Mouse (Mus musculus) midbrain, embryonic 16.5 days (tissue): Measurements from ENCODE around the gene Cxcr5. TPM values are rescaled to one million over a fixed set of nuclear protein-coding genes. Genes with fewer than 3 reads are reported as not detected.
"Not testable (repeated sequence)": the region's sequence is repeated elsewhere in the genome, so short reads cannot be mapped to it uniquely, and the experiment has no call there.

Experiments
- ATAC-seq: fragments of 200-750 bp; cut with Nextera tagmentation; 2 replicates; pipeline ENCODE4 v1.8.0; 2017; ENCODE audit warnings: moderate TSS enrichment
- H3K27ac ChIP-seq: fragments of 300-500 bp; sonication (generic); 2 replicates; pipeline ENCODE4 v1.5.1; 2014; ENCODE audit warnings: mild to moderate bottlenecking, low read length, mixed read lengths
- H3K27me3 ChIP-seq: fragments of 300-500 bp; sonication (generic); 2 replicates; pipeline ENCODE4 v1.6.1; 2014; ENCODE audit warnings: low read depth, low read length, mixed read lengths; ENCODE audit not compliant: control insufficient read depth, insufficient read depth
- H3K36me3 ChIP-seq: fragments of 300-500 bp; sonication (generic); 2 replicates; pipeline ENCODE4 v1.6.1; 2014; ENCODE audit warnings: mild to moderate bottlenecking, low read length, moderate library complexity, mixed read lengths; ENCODE audit not compliant: control insufficient read depth, insufficient read depth
- H3K4me1 ChIP-seq: fragments of 300-500 bp; sonication (generic); 2 replicates; pipeline ENCODE4 v1.6.1; 2014; ENCODE audit warnings: mild to moderate bottlenecking, low read length, mixed read lengths; ENCODE audit not compliant: control insufficient read depth, insufficient read depth
- H3K4me2 ChIP-seq: fragments of 300-500 bp; sonication (generic); 2 replicates; pipeline ENCODE4 v1.6.1; 2014; ENCODE audit warnings: mild to moderate bottlenecking, low read length, mixed read lengths
- H3K4me3 ChIP-seq: fragments of 300-500 bp; sonication (generic); 2 replicates; pipeline ENCODE4 v1.5.1; 2014; ENCODE audit warnings: low read depth, mild to moderate bottlenecking, low read length, moderate library complexity, mixed read lengths
- H3K9ac ChIP-seq: fragments of 300-500 bp; sonication (generic); 2 replicates; pipeline ENCODE4 v1.6.1; 2014; ENCODE audit warnings: low read depth, low read length, mixed read lengths
- H3K9me3 ChIP-seq: fragments of 300-500 bp; sonication (generic); replicated peaks from 2 replicates; pipeline ENCODE4 v1.6.1; 2014; ENCODE audit warnings: mild to moderate bottlenecking, low read length, mixed read lengths; ENCODE audit not compliant: control insufficient read depth, poor library complexity, severe bottlenecking
- WGBS: fragments of 180-500 bp; shearing (Covaris S2); extraction: QIAGEN DNeasy Blood & Tissue Kit; methylation state at CpG from one replicate; pipeline ENCODE4 v1.1.7; 2014; 5-methylcytosine and 5-hydroxymethylcytosine counted together
- polyA plus RNA-seq: library from polyadenylated mRNA; unstranded; fragments of >200 nt; fragmentation: Nextera tagmentation; extraction: Ambion mirVana; gene quantifications from 2 replicates; pipeline ENCODE4 v1.2.1, GENCODE M21; 2015

Gene Cxcr5
- polyA plus RNA-seq, 1 experiment from 2014 or later, result not detected

GRCm38 (mm10) chr9:44579392-44579791 lies 17.7 kb upstream of the Cxcr5 start:
- Histone ChIP-seq H3K4me3 (no peak overlapping the region), H3K4me2 (no peak overlapping the region), H3K9me3 (no peaks in the 10 kb centered on the region), H3K27me3 (no peaks in the 10 kb centered on the region), H3K27ac (no peak overlapping the region), H3K36me3 (no peaks in the 10 kb centered on the region), H3K4me1 (no peaks in the 10 kb centered on the region), H3K9ac (no peak overlapping the region)
- 40% methylated on average over 6 of the region's 6 CpGs for WGBS
- no peak for ATAC-seq

DNA sequence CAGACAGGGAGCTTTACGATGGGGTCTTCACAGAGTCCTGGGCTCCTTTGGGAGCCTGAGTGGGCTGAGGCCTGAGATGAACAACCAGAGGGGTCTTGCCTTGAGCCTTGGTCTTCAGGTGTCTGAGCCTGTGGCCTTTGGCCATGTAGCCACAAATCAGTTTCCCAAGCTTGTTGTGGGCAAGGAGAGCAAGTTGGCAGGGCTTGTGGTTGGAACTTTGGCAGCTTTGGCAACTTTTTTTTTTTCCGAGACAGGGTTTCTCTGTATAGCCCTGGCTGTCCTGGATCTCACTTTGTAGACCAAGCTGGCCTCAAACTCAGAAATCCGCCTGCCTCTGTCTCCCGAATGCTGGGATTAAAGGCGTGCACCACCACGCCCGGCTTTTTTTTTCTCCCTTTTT lies 14.4 kb upstream of the Cxcr5 start:
- not testable (repeated sequence) for H3K4me1 ChIP-seq, H3K4me2 ChIP-seq, H3K9me3 ChIP-seq, H3K27me3 ChIP-seq, H3K9ac ChIP-seq, H3K27ac ChIP-seq, H3K36me3 ChIP-seq, H3K4me3 ChIP-seq, ATAC-seq
- 93% methylated on average over 7 of the region's 7 CpGs for WGBS

GRCm38 (mm10) chr9:44575095-44575494 lies 13.4 kb upstream of the Cxcr5 start:
- H3K4me3 ChIP-seq, result no peak overlapping the region
- H3K27me3 ChIP-seq, result no peaks in the 10 kb centered on the region
- H3K9ac ChIP-seq, result no peak overlapping the region
- H3K36me3 ChIP-seq, result no peaks in the 10 kb centered on the region
- ATAC-seq, result no peak
- no peak overlapping the region for H3K27ac ChIP-seq
- no peaks in the 10 kb centered on the region for H3K9me3 ChIP-seq
- WGBS, result 95% methylated on average over 2 of the region's 2 CpGs
- no peak overlapping the region for H3K4me2 ChIP-seq
- no peaks in the 10 kb centered on the region for H3K4me1 ChIP-seq

GRCm38 (mm10) chr9:44573306-44573705 lies 11.6 kb upstream of the Cxcr5 start:
- H3K9ac ChIP-seq, result no peak overlapping the region
- ATAC-seq, result no peak
- no peak overlapping the region for H3K4me2 ChIP-seq
- H3K4me3 ChIP-seq, result no peak overlapping the region
- WGBS, result 83% methylated on average over 4 of the region's 4 CpGs
- no peaks in the 10 kb centered on the region for H3K27me3 ChIP-seq
- H3K9me3 ChIP-seq, result no peaks in the 10 kb centered on the region
- no peak overlapping the region for H3K27ac ChIP-seq
- no peaks in the 10 kb centered on the region for H3K4me1 ChIP-seq
- no peaks in the 10 kb centered on the region for H3K36me3 ChIP-seq

- Histone ChIP-seq H3K27me3 (no peaks in the 10 kb centered on the region), H3K4me2 (no peak overlapping the region), H3K9me3 (no peaks in the 10 kb centered on the region), H3K4me3 (no peak overlapping the region), H3K4me1 (no peaks in the 10 kb centered on the region), H3K9ac (no peak overlapping the region), H3K36me3 (no peaks in the 10 kb centered on the region), H3K27ac (no peak overlapping the region)
- ATAC-seq, result no peak
- whole genome bisulfite sequencing, result 82% methylated on average over 12 of the region's 12 CpGs
Measured at GRCm38 (mm10) chr9:44570939-44571382, 9.3 kb upstream of the Cxcr5 start.

- Histone ChIP-seq H3K27me3 (no peaks in the 10 kb centered on the region), H3K9ac (no peak overlapping the region), H3K4me1 (no peaks in the 10 kb centered on the region), H3K9me3 (no peaks in the 10 kb centered on the region), H3K4me2 (no peak overlapping the region), H3K36me3 (no peaks in the 10 kb centered on the region), H3K27ac (no peak overlapping the region), H3K4me3 (no peak overlapping the region)
- no peak for ATAC-seq
- 28% methylated on average over 7 of the region's 7 CpGs for WGBS
Measured at GRCm38 (mm10) chr9:44568083-44568455, 6.4 kb upstream of the Cxcr5 start.

DNA sequence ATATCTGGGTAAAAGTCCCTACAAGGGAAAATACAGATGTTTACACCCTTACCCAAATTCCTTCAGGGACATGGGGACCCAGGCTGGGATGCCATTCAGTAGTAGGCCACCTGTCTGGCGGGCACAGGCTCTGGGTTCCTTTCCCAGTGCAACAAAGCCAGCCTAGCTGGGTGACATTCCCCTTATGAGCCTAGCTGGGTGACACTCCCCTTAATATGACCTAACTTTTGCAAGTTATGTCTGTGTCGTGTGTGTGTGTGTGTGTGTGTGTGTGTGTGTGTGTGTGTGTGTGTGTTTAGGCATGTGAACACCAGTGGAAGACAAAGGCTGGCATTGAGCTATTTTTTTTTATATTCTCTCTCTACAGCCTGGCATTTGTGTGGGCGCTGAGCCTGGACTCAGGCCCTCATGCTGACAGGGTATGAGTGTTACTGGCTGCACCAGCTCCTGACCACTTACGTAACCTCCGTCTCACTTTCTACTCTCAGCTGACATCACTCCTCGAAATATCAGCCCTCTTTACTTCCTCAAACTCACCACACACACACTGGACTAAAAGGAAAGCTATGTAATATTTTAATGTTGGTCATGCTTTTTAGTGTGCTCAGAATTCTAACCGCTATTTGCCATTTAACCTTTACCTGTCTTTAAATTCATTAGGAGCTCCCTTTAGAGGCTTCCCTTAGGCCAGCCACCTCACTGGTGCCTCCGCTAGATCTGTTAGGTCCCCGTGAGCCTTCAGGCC lies 5.8 kb upstream of the Cxcr5 start:
- H3K36me3 ChIP-seq, result no peaks in the 10 kb centered on the region
- no peaks in the 10 kb centered on the region for H3K9me3 ChIP-seq
- no peak overlapping the region for H3K4me3 ChIP-seq
- H3K4me2 ChIP-seq, result no peak overlapping the region
- no peak overlapping the region for H3K9ac ChIP-seq
- 80% methylated on average over 9 of the region's 9 CpGs for WGBS
- no peaks in the 10 kb centered on the region for H3K4me1 ChIP-seq
- H3K27me3 ChIP-seq, result no peaks in the 10 kb centered on the region
- no peak overlapping the region for H3K27ac ChIP-seq
- no peak for ATAC-seq

- no peaks in the 10 kb centered on the region for H3K4me1 ChIP-seq
- H3K4me3 ChIP-seq, result no peak overlapping the region
- no peak for ATAC-seq
- H3K27me3 ChIP-seq, result no peaks in the 10 kb centered on the region
- no peak overlapping the region for H3K9ac ChIP-seq
- 7% methylated on average over 6 of the region's 6 CpGs for WGBS
- H3K36me3 ChIP-seq, result no peaks in the 10 kb centered on the region
- no peak overlapping the region for H3K4me2 ChIP-seq
- no peaks in the 10 kb centered on the region for H3K9me3 ChIP-seq
- no peak overlapping the region for H3K27ac ChIP-seq
Measured at GRCm38 (mm10) chr9:44565367-44565766, 3.7 kb upstream of the Cxcr5 start.

- Histone ChIP-seq H3K4me1 (no peaks in the 10 kb centered on the region), H3K9me3 (no peaks in the 10 kb centered on the region), H3K4me2 (no peak overlapping the region), H3K27me3 (no peaks in the 10 kb centered on the region), H3K36me3 (no peaks in the 10 kb centered on the region), H3K4me3 (no peak overlapping the region), H3K27ac (no peak overlapping the region), H3K9ac (no peak overlapping the region)
- WGBS, result 47% methylated on average over 12 of the region's 12 CpGs
- ATAC-seq, result no peak
Measured at GRCm38 (mm10) chr9:44562936-44563335, 1.3 kb upstream of the Cxcr5 start.
